Mouse (Mus musculus): ENCODE results near the gene Emc7. TPM values are rescaled to one million over a fixed set of nuclear protein-coding genes. Genes with fewer than 3 reads are reported as not detected.

Gene Emc7
- polyA plus RNA-seq, 1 experiment from 2014 or later, result 13.2 TPM

DNA sequence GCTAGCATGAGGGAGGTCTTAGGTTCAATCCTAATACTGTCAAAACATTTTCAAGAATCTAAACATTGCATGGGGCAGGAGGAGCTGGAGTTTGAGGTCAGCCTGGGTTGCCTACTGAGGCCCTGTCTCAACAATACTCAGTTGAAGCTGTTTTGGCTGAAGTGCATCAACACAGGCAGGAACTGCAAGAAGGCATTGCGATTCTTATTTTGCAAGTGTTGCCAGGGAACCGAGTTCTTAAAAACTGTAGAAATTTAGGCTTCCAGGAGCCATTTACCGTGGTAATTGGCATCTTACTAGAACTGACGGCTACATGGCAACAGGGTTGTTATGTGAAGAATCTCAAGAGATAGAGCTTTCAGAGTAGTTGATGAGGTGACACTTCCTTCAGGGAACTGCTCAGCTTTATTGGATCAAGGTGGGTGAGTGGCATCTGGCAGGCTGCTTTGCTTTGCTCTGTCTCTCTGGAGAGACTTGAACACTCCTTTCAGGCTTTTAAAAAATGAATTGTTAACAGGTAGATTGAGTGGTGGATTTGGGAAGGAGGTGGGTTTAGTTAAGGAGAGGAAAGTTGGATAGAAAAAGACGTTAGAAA is 52.1 kb downstream of the Emc7 start:
- ATAC-seq, result no peak
- Histone ChIP-seq H3K4me1 (no peaks in the 10 kb centered on the region), H3K27me3 (no peaks in the 10 kb centered on the region), H3K9ac (no peak overlapping the region), H3K27ac (no peak overlapping the region), H3K4me2 (no peak overlapping the region), H3K4me3 (no peak overlapping the region), H3K9me3 (replicated peaks) (no peaks in the 10 kb centered on the region), H3K36me3 (ENCODE audit: poor library complexity, severe bottlenecking) (no peaks in the 10 kb centered on the region)
- 83% methylated on average over 5 of the region's 5 CpGs for WGBS

DNA sequence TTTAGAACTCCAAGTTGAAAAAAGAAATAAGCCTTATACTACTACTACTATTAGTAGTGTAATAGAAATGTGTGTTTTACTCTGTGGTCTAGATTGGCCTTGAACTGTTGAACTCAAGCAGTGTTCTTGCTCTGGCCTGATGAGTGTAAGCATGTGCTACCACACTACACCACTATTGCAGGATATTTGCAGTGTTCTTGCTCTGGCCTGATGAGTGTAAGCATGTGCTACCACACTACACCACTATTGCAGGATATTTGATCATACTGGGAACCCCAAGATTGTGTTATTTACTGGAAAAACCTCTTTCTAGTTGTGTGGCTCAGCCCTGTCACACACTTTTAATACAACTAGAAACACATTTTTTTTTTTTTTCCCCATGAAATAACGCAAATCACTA is 52.6 kb downstream of the Emc7 start:
- WGBS, result 93% methylated on average over 1 of the region's 1 CpGs
- H3K9me3 ChIP-seq (replicated peaks), result no peaks in the 10 kb centered on the region
- no peak overlapping the region for H3K4me3 ChIP-seq
- H3K36me3 ChIP-seq (ENCODE audit: poor library complexity, severe bottlenecking), result no peaks in the 10 kb centered on the region
- H3K27me3 ChIP-seq, result no peaks in the 10 kb centered on the region
- no peak overlapping the region for H3K9ac ChIP-seq
- H3K4me1 ChIP-seq, result no peaks in the 10 kb centered on the region
- no peak overlapping the region for H3K27ac ChIP-seq
- H3K4me2 ChIP-seq, result no peak overlapping the region
- no peak for ATAC-seq

DNA sequence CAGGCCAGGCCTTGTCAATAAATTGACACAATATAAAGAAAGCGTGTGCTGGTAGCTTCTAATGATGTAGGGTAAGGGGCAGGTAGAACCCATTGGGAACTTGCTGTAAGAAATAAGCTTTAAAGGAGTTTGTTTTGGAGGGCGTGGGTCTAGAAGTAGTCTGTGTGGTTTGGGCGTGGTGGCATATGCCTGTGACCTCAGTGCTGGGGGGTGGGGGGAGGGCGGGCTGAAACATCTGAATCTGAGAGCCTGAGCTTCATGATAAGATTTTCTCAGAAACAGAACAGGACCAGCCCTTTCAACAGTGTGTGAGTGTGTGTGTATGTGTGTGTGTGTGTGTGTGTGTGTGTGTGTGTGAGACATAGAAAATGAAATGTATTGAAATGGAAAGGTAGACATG is 55.3 kb downstream of the Emc7 start:
- H3K4me2 ChIP-seq, result no peak overlapping the region
- H3K36me3 ChIP-seq (ENCODE audit: poor library complexity, severe bottlenecking), result no peaks in the 10 kb centered on the region
- no peak overlapping the region for H3K9ac ChIP-seq
- WGBS, result 94% methylated on average over 4 of the region's 4 CpGs
- no peaks in the 10 kb centered on the region for H3K27me3 ChIP-seq
- ATAC-seq, result no peak
- no peak overlapping the region for H3K27ac ChIP-seq
- H3K4me3 ChIP-seq, result no peak overlapping the region
- no peaks in the 10 kb centered on the region for H3K4me1 ChIP-seq
- H3K9me3 ChIP-seq (replicated peaks), result no peaks in the 10 kb centered on the region

DNA sequence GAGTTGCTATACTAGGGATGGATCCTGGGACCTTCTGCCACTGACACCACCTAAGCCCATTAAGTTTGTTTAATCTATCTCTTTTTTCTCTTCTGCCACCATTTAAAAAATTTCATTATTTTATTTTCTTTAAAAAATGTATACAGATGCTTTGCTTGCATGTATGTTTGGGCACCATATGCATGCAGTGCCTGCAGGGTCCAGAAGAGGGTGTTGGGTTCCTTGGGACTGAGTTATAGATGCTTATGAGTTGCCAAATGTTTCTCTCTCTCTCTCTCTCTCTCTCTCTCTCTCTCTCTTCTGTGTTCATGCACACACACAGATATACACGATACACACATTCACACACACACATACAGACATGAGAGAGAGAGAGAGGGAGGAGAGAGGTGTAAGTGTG is 58.2 kb downstream of the Emc7 start:
- H3K27me3 ChIP-seq, result no peaks in the 10 kb centered on the region
- no peak for ATAC-seq
- H3K27ac ChIP-seq, result no peak overlapping the region
- H3K4me1 ChIP-seq, result no peaks in the 10 kb centered on the region
- H3K4me3 ChIP-seq, result no peak overlapping the region
- H3K36me3 ChIP-seq (ENCODE audit: poor library complexity, severe bottlenecking), result no peaks in the 10 kb centered on the region
- H3K9me3 ChIP-seq (replicated peaks), result no peaks in the 10 kb centered on the region
- WGBS, result 77% methylated on average over 1 of the region's 1 CpGs
- H3K9ac ChIP-seq, result no peak overlapping the region
- H3K4me2 ChIP-seq, result no peak overlapping the region

DNA sequence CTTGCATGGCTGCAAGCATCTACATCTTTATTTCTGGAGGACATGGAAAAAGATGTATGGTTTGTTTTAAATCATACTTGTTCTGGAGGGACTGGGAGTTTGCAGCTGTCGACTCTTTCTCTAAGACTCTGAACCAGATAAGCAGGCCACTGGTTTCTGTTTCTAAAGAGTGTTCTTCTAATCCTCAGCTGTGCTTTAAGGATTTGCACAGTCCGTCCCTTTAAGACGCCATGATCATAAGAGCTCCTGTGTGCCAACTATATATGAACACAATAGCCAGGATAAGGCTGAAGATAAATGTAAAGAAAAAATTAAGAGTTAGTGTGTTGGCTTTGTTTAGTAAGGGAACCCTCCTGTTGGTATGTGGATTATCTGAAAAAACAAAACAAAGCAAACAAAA is 61.9 kb downstream of the Emc7 start:
- ATAC-seq, result no peak
- 78% methylated on average over 3 of the region's 3 CpGs for WGBS

DNA sequence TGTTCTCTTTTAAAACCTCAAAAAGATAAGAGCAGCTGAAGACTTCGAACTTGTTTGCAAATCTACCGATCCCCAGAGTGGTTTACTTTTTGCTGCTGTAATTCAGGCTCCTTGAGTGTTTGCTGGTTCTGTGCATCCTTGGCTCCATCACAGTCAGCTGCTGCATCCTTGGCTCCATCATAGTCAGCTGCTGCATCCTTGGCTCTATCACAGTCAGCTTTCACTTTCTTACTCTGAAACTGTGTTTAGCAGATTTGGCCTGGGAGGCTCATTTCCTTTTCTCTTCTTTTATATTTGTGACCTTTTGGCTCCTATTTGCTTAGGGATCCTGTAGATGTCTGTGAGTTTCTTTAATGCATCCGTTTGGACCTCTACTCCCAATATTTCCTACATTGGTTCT is 62.4 kb downstream of the Emc7 start:
- Histone ChIP-seq H3K36me3 (ENCODE audit: poor library complexity, severe bottlenecking) (no peaks in the 10 kb centered on the region), H3K9me3 (replicated peaks) (no peaks in the 10 kb centered on the region), H3K4me1 (no peaks in the 10 kb centered on the region), H3K27me3 (no peaks in the 10 kb centered on the region), H3K27ac (no peak overlapping the region), H3K9ac (no peak overlapping the region), H3K4me2 (no peak overlapping the region), H3K4me3 (no peak overlapping the region)
- 90% methylated on average over 3 of the region's 3 CpGs for WGBS
- no peak for ATAC-seq

More for the DNA sequence above, 61.9 kb downstream of the Emc7 start:
- Histone ChIP-seq H3K4me3 (no peak overlapping the region), H3K4me2 (no peak overlapping the region), H3K36me3 (ENCODE audit: poor library complexity, severe bottlenecking) (no peaks in the 10 kb centered on the region), H3K27me3 (no peaks in the 10 kb centered on the region), H3K4me1 (no peaks in the 10 kb centered on the region), H3K27ac (no peak overlapping the region), H3K9ac (no peak overlapping the region), H3K9me3 (replicated peaks) (no peaks in the 10 kb centered on the region)

DNA sequence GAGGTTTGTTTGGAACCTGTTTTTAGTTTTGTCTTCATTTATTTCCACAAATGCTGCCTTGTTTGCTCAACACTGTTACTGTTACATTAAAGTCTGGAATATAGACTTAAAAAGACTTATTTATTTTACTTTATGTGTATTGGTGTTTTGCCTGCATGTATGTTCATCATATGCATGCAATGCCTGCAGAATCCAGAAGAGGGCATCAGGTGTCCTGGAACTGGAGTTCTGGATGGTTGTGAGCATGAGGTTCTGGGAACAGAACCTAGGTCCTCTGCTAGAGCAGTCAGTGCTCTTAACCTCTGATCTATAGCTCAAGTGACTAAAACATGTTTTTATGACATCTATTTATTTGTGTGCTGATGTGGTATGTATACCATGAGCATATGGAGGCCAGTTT is 63.7 kb downstream of the Emc7 start:
- no peak for ATAC-seq
- no peaks in the 10 kb centered on the region for H3K27me3 ChIP-seq

DNA sequence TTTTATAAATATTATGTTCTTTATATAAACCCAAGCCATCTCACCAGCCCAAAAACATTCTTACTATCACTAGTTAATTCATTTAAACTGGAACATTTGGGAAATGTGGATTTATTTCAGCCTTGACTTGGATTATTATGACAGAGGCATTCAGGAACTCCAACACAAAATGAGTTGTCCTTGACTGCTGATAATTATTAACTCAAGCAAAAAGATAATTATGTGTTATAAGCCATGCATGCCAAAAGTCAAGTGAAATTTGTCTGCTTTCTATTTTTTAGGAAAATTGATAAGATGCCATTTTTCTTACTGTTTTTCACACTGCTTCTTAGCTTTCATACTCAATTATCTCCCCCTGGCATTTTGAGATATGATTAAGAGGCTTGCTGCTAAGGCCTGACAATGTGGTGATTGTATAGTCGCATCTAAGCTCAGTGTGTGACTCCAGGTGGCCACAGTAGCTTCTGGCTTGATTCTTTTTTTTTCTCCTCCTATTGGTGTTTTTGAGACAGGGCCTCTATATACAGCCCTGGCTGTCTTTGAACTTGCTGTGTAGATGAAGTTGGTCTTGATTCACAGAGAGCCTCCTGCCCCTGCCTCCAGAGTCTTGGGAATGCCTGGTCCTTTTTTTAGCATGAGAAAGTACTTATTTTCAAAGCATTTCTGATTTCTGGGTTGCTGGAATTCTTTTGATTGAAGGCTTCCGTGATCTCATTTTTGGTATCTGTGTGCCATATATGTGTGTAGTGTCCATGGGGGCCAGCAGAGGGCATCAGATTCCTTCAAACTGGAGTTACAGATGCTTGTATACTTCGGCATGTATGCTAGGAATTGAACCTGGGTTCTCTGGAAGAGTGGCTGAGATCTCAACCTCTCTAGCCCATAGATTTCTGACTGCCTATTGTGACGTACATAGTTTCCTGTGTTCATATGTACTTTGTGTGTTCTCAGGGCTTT is 66.0 kb downstream of the Emc7 start:
- Histone ChIP-seq H3K27me3 (no peaks in the 10 kb centered on the region), H3K36me3 (ENCODE audit: poor library complexity, severe bottlenecking) (no peaks in the 10 kb centered on the region), H3K9me3 (replicated peaks) (no peaks in the 10 kb centered on the region), H3K4me2 (no peak overlapping the region), H3K4me1 (no peaks in the 10 kb centered on the region), H3K9ac (no peak overlapping the region), H3K4me3 (no peak overlapping the region), H3K27ac (no peak overlapping the region)
- ATAC-seq, result no peak
- WGBS, result 84% methylated on average over 4 of the region's 4 CpGs

More for the DNA sequence above, 63.7 kb downstream of the Emc7 start:
- Histone ChIP-seq H3K4me1 (no peaks in the 10 kb centered on the region), H3K36me3 (ENCODE audit: poor library complexity, severe bottlenecking) (no peaks in the 10 kb centered on the region), H3K4me2 (no peak overlapping the region), H3K9ac (no peak overlapping the region), H3K27ac (no peak overlapping the region), H3K4me3 (no peak overlapping the region), H3K9me3 (replicated peaks) (no peaks in the 10 kb centered on the region)

Other genes with a start within 250 kb of the Emc7 start
- 9.7 and 10.6 TPM in 2 replicates for gene Lpcat4, start 215.5 kb upstream of the Emc7 start, polyA plus RNA-seq (2015; fragmentation: Nextera tagmentation; extraction: Ambion mirVana)
- gene Nutm1, start 195.7 kb upstream of the Emc7 start, polyA plus RNA-seq (2015; fragmentation: Nextera tagmentation; extraction: Ambion mirVana), result not detected in 2 replicates
- gene Nop10, start 193.1 kb upstream of the Emc7 start, polyA plus RNA-seq (2015; fragmentation: Nextera tagmentation; extraction: Ambion mirVana), result 180 and 196 TPM in 2 replicates
- gene Slc12a6, start 189.2 kb upstream of the Emc7 start, polyA plus RNA-seq (2015; fragmentation: Nextera tagmentation; extraction: Ambion mirVana), result 11.8 and 14.7 TPM in 2 replicates
- gene Gm21985, start 188.7 kb upstream of the Emc7 start, polyA plus RNA-seq (2015; fragmentation: Nextera tagmentation; extraction: Ambion mirVana), result not detected in 2 replicates
- gene Emc4, start 87.0 kb upstream of the Emc7 start, polyA plus RNA-seq (2015; fragmentation: Nextera tagmentation; extraction: Ambion mirVana), result 139 and 147 TPM in 2 replicates
- gene Katnbl1, start 75.8 kb upstream of the Emc7 start, polyA plus RNA-seq (2015; fragmentation: Nextera tagmentation; extraction: Ambion mirVana), result 46.2 and 47.6 TPM in 2 replicates
- 0.35 TPM in 1 of 2 replicates, not detected in the other for gene Chrm5, start 25.8 kb downstream of the Emc7 start, polyA plus RNA-seq (2015; fragmentation: Nextera tagmentation; extraction: Ambion mirVana)
- 3.1 and 4.4 TPM in 2 replicates for gene Aven, start 38.0 kb downstream of the Emc7 start, polyA plus RNA-seq (2015; fragmentation: Nextera tagmentation; extraction: Ambion mirVana)

Measured in forebrain, embryonic 13.5 days (tissue).